Mouse (Mus musculus) CH12.LX (cell line): ENCODE results near the gene Frmd5.

Experiments used
- CTCF ChIP-seq, 2 experiments: IDR thresholded peaks in 1 of 2; conservative IDR thresholded peaks in 1 of 2; 2 replicates each; pipeline ENCODE4 v1.5.1; 2011 to 2012; ENCODE audit warnings: low read depth in 2 of 2, low read length in 2 of 2, improper control_type of control experiment in 1 of 2, inconsistent platforms in 1 of 2, mild to moderate bottlenecking in 1 of 2, moderate library complexity in 1 of 2
- GABPA ChIP-seq: IDR thresholded peaks from 2 replicates; pipeline ENCODE4 v1.6.1; 2012; ENCODE audit warnings: low read depth, low read length, improper control_type of control experiment, inconsistent platforms; ENCODE audit not compliant: insufficient replicate concordance
- HCFC1 ChIP-seq: IDR thresholded peaks from 2 replicates; pipeline ENCODE4 v1.6.1; 2012; ENCODE audit warnings: low read depth, mild to moderate bottlenecking, inconsistent platforms, low read length, improper control_type of control experiment
- MAFK ChIP-seq: IDR thresholded peaks from 2 replicates; pipeline ENCODE4 v1.6.1; 2011; ENCODE audit warnings: low read length, improper control_type of control experiment; ENCODE audit not compliant: insufficient replicate concordance
- MAX ChIP-seq: IDR thresholded peaks from 2 replicates; pipeline ENCODE4 v1.6.1; 2011; ENCODE audit warnings: low read length, improper control_type of control experiment
- PAX5 ChIP-seq: IDR thresholded peaks from 2 replicates; pipeline ENCODE4 v1.6.1; 2012; ENCODE audit warnings: low read length, inconsistent platforms, mixed read lengths
- POLR2A ChIP-seq: IDR thresholded peaks from 2 replicates; pipeline ENCODE4 v1.6.1; 2011; ENCODE audit warnings: low read depth, mild to moderate bottlenecking, improper control_type of control experiment, low read length
- POLR2AphosphoS2 ChIP-seq: IDR thresholded peaks from 2 replicates; pipeline ENCODE4 v1.6.1; 2011; ENCODE audit warnings: low read depth, low read length, improper control_type of control experiment
- SIN3A ChIP-seq: IDR thresholded peaks from 2 replicates; pipeline ENCODE4 v1.6.1; 2012; ENCODE audit warnings: low read length, improper control_type of control experiment, inconsistent platforms
- SMC3 ChIP-seq: IDR thresholded peaks from 2 replicates; pipeline ENCODE4 v1.6.1; 2011; ENCODE audit warnings: low read depth, low read length, improper control_type of control experiment
- TCF12 ChIP-seq: IDR thresholded peaks from 2 replicates; pipeline ENCODE4 v1.6.1; 2014; ENCODE audit warnings: low read depth, mild to moderate bottlenecking, inconsistent platforms, low read length, improper control_type of control experiment
- UBTF ChIP-seq: IDR thresholded peaks from 2 replicates; pipeline ENCODE4 v1.6.1; 2012; ENCODE audit warnings: low read depth, mild to moderate bottlenecking, inconsistent platforms, low read length, improper control_type of control experiment, moderate library complexity
- ZNF384 ChIP-seq: IDR thresholded peaks from 2 replicates; pipeline ENCODE4 v1.6.1; 2012; ENCODE audit warnings: low read depth, low read length, improper control_type of control experiment, inconsistent platforms

DNA sequence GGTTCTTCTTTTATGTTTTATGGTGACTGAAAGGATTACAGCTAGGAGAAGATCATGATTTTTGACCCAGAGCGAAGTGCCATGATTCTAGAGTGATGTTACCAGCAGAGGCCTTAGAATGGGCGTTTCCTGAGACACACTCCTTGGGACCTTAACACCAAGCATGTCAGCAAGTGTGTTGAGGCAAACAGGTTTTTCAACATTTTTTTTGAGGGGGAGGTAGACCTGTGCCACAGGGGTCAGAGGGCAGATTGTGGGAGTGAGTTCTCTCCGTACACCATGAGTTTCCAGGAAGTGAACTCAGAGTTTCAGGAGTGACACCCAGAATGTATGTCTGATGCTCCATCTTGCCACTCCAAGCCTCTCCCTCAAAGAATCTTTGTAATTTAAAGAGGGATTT lies 47.1 kb upstream of the Frmd5 start:
- TF ChIP-seq SMC3: no peak
- no peak for TF ChIP-seq PAX5
- no peak for TF ChIP-seq POLR2A
- no peak for TF ChIP-seq CTCF (conservative IDR thresholded peaks at IDR 0.05 in 1 of 2, IDR thresholded peaks at IDR 0.05 in 1 of 2; ENCODE audit: low read depth in 2 of 2, low read length in 2 of 2)
- TF ChIP-seq GABPA: no peak
- TF ChIP-seq POLR2AphosphoS2: no peak
- TF ChIP-seq ZNF384: no peak
- TF ChIP-seq SIN3A: no peak
- no peak for TF ChIP-seq MAX
- TF ChIP-seq UBTF: no peak
- TF ChIP-seq TCF12: no peak
- TF ChIP-seq HCFC1: no peak
- no peak for TF ChIP-seq MAFK
